Mouse (Mus musculus) MEL (cell line): Measurements from ENCODE around the gene Gm17018. TPM values are rescaled to one million over a fixed set of nuclear protein-coding genes. Genes with fewer than 3 reads are reported as not detected.

Source experiments
- DNase-seq: peaks from one replicate; pipeline ENCODE4 v3.0.0; 2011; ENCODE audit warnings: low read depth, low spot score
- H3K27ac ChIP-seq: 2 replicates; pipeline ENCODE4 v1.5.1; 2012; ENCODE audit warnings: low read depth, mild to moderate bottlenecking, control low read depth, low read length, moderate library complexity; ENCODE audit not compliant: control insufficient read depth
- H3K27me3 ChIP-seq, 2 experiments: fragments of 150-350 bp in 1 of 2; sonication (generic) in 1 of 2; 2 replicates each; pipeline ENCODE4 v1.6.1; 2012; ENCODE audit warnings: low read length in 2 of 2, mild to moderate bottlenecking in 2 of 2, improper control_type of control experiment in 1 of 2, moderate library complexity in 1 of 2; ENCODE audit not compliant: insufficient read depth in 2 of 2, control insufficient read depth in 1 of 2
- H3K36me3 ChIP-seq, 2 experiments: 2 replicates each; pipeline ENCODE4 v1.6.1; 2012 to 2014; ENCODE audit warnings: low read length in 2 of 2, improper control_type of control experiment in 1 of 2, inconsistent platforms in 1 of 2, mild to moderate bottlenecking in 1 of 2; ENCODE audit not compliant: insufficient read depth in 2 of 2, control insufficient read depth in 1 of 2
- H3K4me1 ChIP-seq, 2 experiments: fragments of 150-350 bp in 1 of 2; sonication (generic) in 1 of 2; 2 replicates each; pipeline ENCODE4 v1.6.1; 2012; ENCODE audit warnings: low read length in 2 of 2, improper control_type of control experiment in 1 of 2, mild to moderate bottlenecking in 1 of 2; ENCODE audit not compliant: insufficient read depth in 2 of 2, control insufficient read depth in 1 of 2
- H3K4me3 ChIP-seq, 2 experiments: fragments of 150-350 bp in 1 of 2; sonication (generic) in 1 of 2; 2 replicates each; pipeline ENCODE4 v1.5.1; 2012; ENCODE audit warnings: low read depth in 2 of 2, low read length in 2 of 2, mild to moderate bottlenecking in 2 of 2, moderate library complexity in 2 of 2, control low read depth in 1 of 2, improper control_type of control experiment in 1 of 2; ENCODE audit not compliant: control insufficient read depth in 1 of 2, insufficient read depth in 1 of 2
- H3K79me2 ChIP-seq: 2 replicates; pipeline ENCODE4 v1.6.1; 2012; ENCODE audit warnings: mild to moderate bottlenecking, low read length, moderate library complexity; ENCODE audit not compliant: control insufficient read depth, poor library complexity, insufficient read depth
- H3K9ac ChIP-seq: 2 replicates; pipeline ENCODE4 v1.6.1; 2012; ENCODE audit warnings: low read depth, mild to moderate bottlenecking, control low read depth, low read length, moderate library complexity; ENCODE audit not compliant: control insufficient read depth, poor library complexity, severe bottlenecking
- H3K9me3 ChIP-seq: fragments of 150-350 bp; sonication (generic); replicated peaks from 2 replicates; pipeline ENCODE4 v1.6.1; 2012; ENCODE audit warnings: mild to moderate bottlenecking, low read length, improper control_type of control experiment, moderate library complexity; ENCODE audit not compliant: insufficient read depth
- BHLHE40 ChIP-seq: IDR thresholded peaks from 2 replicates; pipeline ENCODE4 v1.6.1; 2012; ENCODE audit warnings: low read depth, mild to moderate bottlenecking, inconsistent platforms, low read length, improper control_type of control experiment, borderline replicate concordance
- CHD1 ChIP-seq: IDR thresholded peaks from 2 replicates; pipeline ENCODE4 v1.6.1; 2012; ENCODE audit warnings: low read depth, mild to moderate bottlenecking, inconsistent platforms, low read length, improper control_type of control experiment
- CTCF ChIP-seq, 3 experiments: IDR thresholded peaks in 2 of 3; conservative IDR thresholded peaks in 1 of 3; 2 replicates each; pipeline ENCODE4 v1.5.1; 2011 to 2012; ENCODE audit warnings: low read length in 3 of 3, low read depth in 2 of 3, mild to moderate bottlenecking in 2 of 3, improper control_type of control experiment in 1 of 3, inconsistent platforms in 1 of 3, mixed read lengths in 1 of 3, moderate library complexity in 1 of 3; ENCODE audit not compliant: control insufficient read depth in 1 of 3, insufficient read depth in 1 of 3, poor library complexity in 1 of 3, severe bottlenecking in 1 of 3
- E2F4 ChIP-seq: IDR thresholded peaks from 2 replicates; pipeline ENCODE4 v1.6.1; 2011; ENCODE audit warnings: low read depth, low read length, improper control_type of control experiment, borderline replicate concordance
- ELF1 ChIP-seq: IDR thresholded peaks from 2 replicates; pipeline ENCODE4 v1.6.1; 2014; ENCODE audit warnings: low read depth, mild to moderate bottlenecking, inconsistent platforms, low read length, improper control_type of control experiment, moderate library complexity
- ETS1 ChIP-seq: IDR thresholded peaks from 2 replicates; pipeline ENCODE4 v1.6.1; 2012; ENCODE audit warnings: low read depth, mild to moderate bottlenecking, inconsistent platforms, low read length, improper control_type of control experiment, moderate library complexity
- GABPA ChIP-seq: IDR thresholded peaks from 2 replicates; pipeline ENCODE4 v1.6.1; 2012; ENCODE audit warnings: low read depth, mild to moderate bottlenecking, inconsistent platforms, low read length, improper control_type of control experiment, moderate library complexity
- GATA1 ChIP-seq: IDR thresholded peaks from 2 replicates; pipeline ENCODE4 v1.6.1; 2011; ENCODE audit warnings: low read depth, low read length, improper control_type of control experiment
- HCFC1 ChIP-seq: IDR thresholded peaks from 2 replicates; pipeline ENCODE4 v1.6.1; 2012; ENCODE audit warnings: low read depth, mild to moderate bottlenecking, inconsistent platforms, low read length, improper control_type of control experiment, moderate library complexity
- JUND ChIP-seq: IDR thresholded peaks from 2 replicates; pipeline ENCODE4 v1.6.1; 2011; ENCODE audit warnings: low read depth, mild to moderate bottlenecking, improper control_type of control experiment, low read length
- KAT2A ChIP-seq: conservative IDR thresholded peaks from 2 replicates; pipeline ENCODE4 v1.6.1; 2012; ENCODE audit warnings: low read depth, low read length, improper control_type of control experiment, inconsistent platforms
- MEF2A ChIP-seq: IDR thresholded peaks from 2 replicates; pipeline ENCODE4 v1.6.1; 2014; ENCODE audit warnings: low read depth, mild to moderate bottlenecking, inconsistent platforms, low read length, improper control_type of control experiment; ENCODE audit not compliant: poor library complexity, insufficient replicate concordance, severe bottlenecking; ENCODE audit errors: extremely low read depth
- MXI1 ChIP-seq: IDR thresholded peaks from 2 replicates; pipeline ENCODE4 v1.6.1; 2011; ENCODE audit warnings: mild to moderate bottlenecking, low read depth, low read length, improper control_type of control experiment
- MYB ChIP-seq: IDR thresholded peaks from 2 replicates; pipeline ENCODE4 v1.6.1; 2011; ENCODE audit warnings: mild to moderate bottlenecking, low read depth, low read length, improper control_type of control experiment
- MYC ChIP-seq: IDR thresholded peaks from 2 replicates; pipeline ENCODE4 v1.6.1; 2011; ENCODE audit warnings: low read depth, mild to moderate bottlenecking, low read length, improper control_type of control experiment, moderate library complexity
- NELFE ChIP-seq: IDR thresholded peaks from 2 replicates; pipeline ENCODE4 v1.6.1; 2011; ENCODE audit warnings: low read depth, low read length, improper control_type of control experiment
- POLR2A ChIP-seq, 2 experiments: IDR thresholded peaks; 2 replicates each; pipeline ENCODE4 v1.6.1; 2011 to 2012; ENCODE audit warnings: low read length in 2 of 2, mild to moderate bottlenecking in 2 of 2, control low read depth in 1 of 2, improper control_type of control experiment in 1 of 2, low read depth in 1 of 2, moderate library complexity in 1 of 2; ENCODE audit not compliant: control insufficient read depth in 1 of 2, insufficient read depth in 1 of 2, poor library complexity in 1 of 2
- POLR2AphosphoS2 ChIP-seq: IDR thresholded peaks from 2 replicates; pipeline ENCODE4 v1.6.1; 2011; ENCODE audit warnings: low read length, improper control_type of control experiment
- POLR2AphosphoS5 ChIP-seq: IDR thresholded peaks from 2 replicates; pipeline ENCODE4 v1.6.1; 2012; ENCODE audit warnings: low read depth, borderline replicate concordance, mild to moderate bottlenecking, inconsistent platforms, low read length, moderate library complexity, mixed read lengths
- RCOR1 ChIP-seq: IDR thresholded peaks from 2 replicates; pipeline ENCODE4 v1.6.1; 2012; ENCODE audit warnings: low read depth, mild to moderate bottlenecking, inconsistent platforms, low read length, improper control_type of control experiment
- SIN3A ChIP-seq: IDR thresholded peaks from 2 replicates; pipeline ENCODE4 v1.6.1; 2012; ENCODE audit warnings: low read length, improper control_type of control experiment, inconsistent platforms
- TCF12 ChIP-seq: IDR thresholded peaks from 2 replicates; pipeline ENCODE4 v1.6.1; 2014; ENCODE audit warnings: low read depth, mild to moderate bottlenecking, inconsistent platforms, low read length, improper control_type of control experiment, moderate library complexity
- UBTF ChIP-seq: IDR thresholded peaks from 2 replicates; pipeline ENCODE4 v1.6.1; 2012; ENCODE audit warnings: low read depth, mild to moderate bottlenecking, inconsistent platforms, low read length, improper control_type of control experiment, moderate library complexity, borderline replicate concordance; ENCODE audit not compliant: insufficient read depth
- USF1 ChIP-seq: IDR thresholded peaks from 2 replicates; pipeline ENCODE4 v1.6.1; 2014; ENCODE audit warnings: low read depth, mild to moderate bottlenecking, inconsistent platforms, low read length, improper control_type of control experiment, moderate library complexity
- ZKSCAN1 ChIP-seq: IDR thresholded peaks from 2 replicates; pipeline ENCODE4 v1.6.1; 2012; ENCODE audit warnings: low read depth, mild to moderate bottlenecking, inconsistent platforms, low read length, improper control_type of control experiment, moderate library complexity
- polyA plus RNA-seq, 2 experiments: library from polyadenylated mRNA; stranded (reverse) in 1 of 2; unstranded in 1 of 2; fragments of >175 nt in 1 of 2; fragments of >200 nt in 1 of 2; gene quantifications; 2 replicates each; pipeline versions ENCODE4 v1.2.1 to v1.2.4; 2012; ENCODE audit warnings: low replicate concordance in 2 of 2, low read depth in 1 of 2; ENCODE audit not compliant: insufficient read length in 2 of 2, insufficient read depth in 1 of 2, missing spikeins in 1 of 2
- total RNA-seq: library from RNA; depleted of rRNA; stranded (reverse); fragments of 300-350 nt; gene quantifications from 2 replicates; pipeline ENCODE4 v1.2.3, GENCODE M21; 2012

The Gm17018 gene
- total and polyA plus RNA-seq, 3 experiments, result 34.9 to 62.6 TPM; not detected in 1

- TF ChIP-seq USF1, result no peak
- no peak for TF ChIP-seq RCOR1
- no peak for TF ChIP-seq GABPA
- TF ChIP-seq UBTF, result no peak
- TF ChIP-seq POLR2AphosphoS2, result no peak
- TF ChIP-seq HCFC1, result no peak
- TF ChIP-seq BHLHE40, result no peak
- TF ChIP-seq E2F4, result no peak
- TF ChIP-seq TCF12, result no peak
- no peak for TF ChIP-seq SIN3A
- no peak for TF ChIP-seq ETS1
- TF ChIP-seq JUND, result no peak
- TF ChIP-seq, all 39 proteins: peak for 0
- Histone ChIP-seq H3K79me2 (no peaks in the 10 kb centered on the region), H3K9me3 (no peaks in the 10 kb centered on the region), H3K4me3 (no peak overlapping the region), H3K27ac (no peak overlapping the region), H3K9ac (no peak overlapping the region), H3K4me1 (no peaks in the 10 kb centered on the region), H3K27me3 (no peaks in the 10 kb centered on the region), H3K36me3 (no peaks in the 10 kb centered on the region)
- DNase-seq, result no peak
Observed at GRCm38 (mm10) chr19:45610823-45611222, 50.4 kb downstream of the Gm17018 start.

GRCm38 (mm10) chr19:45614375-45614774, 54.0 kb downstream of the Gm17018 start:
- Histone ChIP-seq H3K27me3 (no peaks in the 10 kb centered on the region), H3K9me3 (no peaks in the 10 kb centered on the region), H3K4me1 (no peaks in the 10 kb centered on the region), H3K79me2 (no peaks in the 10 kb centered on the region), H3K4me3 (no peak overlapping the region), H3K27ac (no peak overlapping the region), H3K36me3 (no peaks in the 10 kb centered on the region), H3K9ac (no peak overlapping the region)
- DNase-seq, result no peak
- TF ChIP-seq POLR2A (IDR thresholded peaks at IDR 0.05; ENCODE audit: control insufficient read depth in 1 of 2, insufficient read depth in 1 of 2, low read depth in 1 of 2, low read length in 2 of 2, poor library complexity in 1 of 2) (no peak), POLR2AphosphoS5 (no peak), TCF12 (no peak), MYB (no peak), GABPA (no peak), POLR2AphosphoS2 (no peak)

DNA sequence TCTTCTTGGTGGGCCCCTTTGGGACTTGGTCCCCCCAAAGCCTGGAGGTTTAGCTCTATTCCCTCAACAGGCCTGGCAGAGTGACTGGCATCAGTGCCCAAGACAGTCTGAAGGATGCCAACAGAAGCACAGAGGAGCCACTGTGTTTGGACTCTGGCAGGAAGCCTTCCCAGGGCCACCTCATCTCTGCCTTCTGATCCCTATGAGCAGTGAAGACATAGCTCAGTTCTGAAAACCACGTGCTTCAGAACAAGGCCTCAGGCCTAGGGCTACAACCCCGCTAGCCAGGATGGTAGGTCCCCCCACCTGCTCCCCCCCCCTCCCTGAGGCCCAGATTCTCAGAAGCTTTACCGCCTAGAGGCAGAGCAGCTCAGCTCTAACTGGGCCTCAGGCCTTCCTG, 54.5 kb downstream of the Gm17018 start:
- Histone ChIP-seq H3K9me3 (no peaks in the 10 kb centered on the region), H3K27me3 (no peaks in the 10 kb centered on the region), H3K4me3 (no peak overlapping the region), H3K36me3 (no peaks in the 10 kb centered on the region), H3K9ac (no peak overlapping the region), H3K79me2 (no peaks in the 10 kb centered on the region), H3K27ac (no peak overlapping the region), H3K4me1 (no peaks in the 10 kb centered on the region)
- no peak for TF ChIP-seq JUND
- TF ChIP-seq E2F4, result no peak
- TF ChIP-seq ZKSCAN1, result no peak
- TF ChIP-seq MXI1, result no peak
- no peak for TF ChIP-seq MYC
- no peak for TF ChIP-seq KAT2A
- TF ChIP-seq ELF1, result no peak
- no peak for TF ChIP-seq CHD1
- TF ChIP-seq CTCF (IDR thresholded peaks at IDR 0.05 in 2 of 3, conservative IDR thresholded peaks at IDR 0.05 in 1 of 3; ENCODE audit: control insufficient read depth in 1 of 3, insufficient read depth in 1 of 3, low read depth in 2 of 3, low read length in 3 of 3, poor library complexity in 1 of 3, severe bottlenecking in 1 of 3), result no peak
- no peak for TF ChIP-seq RCOR1
- TF ChIP-seq NELFE, result no peak
- no peak for TF ChIP-seq GATA1
- TF ChIP-seq MYB, result no peak
- TF ChIP-seq MEF2A, result no peak
- TF ChIP-seq POLR2A (IDR thresholded peaks at IDR 0.05; ENCODE audit: control insufficient read depth in 1 of 2, insufficient read depth in 1 of 2, low read depth in 1 of 2, low read length in 2 of 2, poor library complexity in 1 of 2), result no peak
- TF ChIP-seq GABPA, result no peak
- no peak for DNase-seq
